Mouse (Mus musculus): ENCODE results near the gene Pate2.

GRCm38 (mm10) chr9:35611841-35612240 is 41.8 kb downstream of the Pate2 start, which contains the start of gene Pate4:
- no peak for TF ChIP-seq POLR2A (IDR thresholded peaks at IDR 0.05; ENCODE audit: control insufficient read depth, low read depth, low read length)
- TF ChIP-seq CTCF (IDR thresholded peaks at IDR 0.05; ENCODE audit: control insufficient read depth, insufficient read depth, insufficient replicate concordance, low read depth, low read length): no peak
